Mouse (Mus musculus) kidney, embryonic 15.5 days (tissue): ENCODE data around the gene H2al1a. TPM values are rescaled to one million over a fixed set of nuclear protein-coding genes. Genes with fewer than 3 reads are reported as not detected.
"Not testable (repeated sequence)": the region's sequence is repeated elsewhere in the genome, so short reads cannot be mapped to it uniquely, and the experiment has no call there.

Experiments
- ATAC-seq: fragments of 200-750 bp; cut with Nextera tagmentation; replicated peaks from 2 replicates; pipeline ENCODE4 v1.8.0; 2017; ENCODE audit warnings: moderate TSS enrichment; ENCODE audit not compliant: low FRiP score
- H3K27ac ChIP-seq: fragments of 300-500 bp; sonication (generic); 2 replicates; pipeline ENCODE4 v1.5.1; 2015; ENCODE audit warnings: mild to moderate bottlenecking, inconsistent platforms
- H3K27me3 ChIP-seq: fragments of 300-500 bp; sonication (generic); 2 replicates; pipeline ENCODE4 v1.6.1; 2015; ENCODE audit warnings: inconsistent platforms
- H3K36me3 ChIP-seq: fragments of 300-500 bp; sonication (generic); 2 replicates; pipeline ENCODE4 v1.6.1; 2015; ENCODE audit warnings: inconsistent platforms
- H3K4me1 ChIP-seq: fragments of 300-500 bp; sonication (generic); 2 replicates; pipeline ENCODE4 v1.6.1; 2015; ENCODE audit warnings: inconsistent platforms
- H3K4me2 ChIP-seq: fragments of 300-500 bp; sonication (generic); 2 replicates; pipeline ENCODE4 v1.6.1; 2015; ENCODE audit warnings: moderate library complexity, mild to moderate bottlenecking, inconsistent platforms
- H3K4me3 ChIP-seq: fragments of 300-500 bp; sonication (generic); replicated peaks from 2 replicates; pipeline ENCODE4 v1.5.1; 2015; ENCODE audit warnings: mild to moderate bottlenecking, inconsistent platforms
- H3K9ac ChIP-seq: fragments of 300-500 bp; sonication (generic); 2 replicates; pipeline ENCODE4 v1.6.1; 2015; ENCODE audit warnings: mild to moderate bottlenecking, inconsistent platforms
- H3K9me3 ChIP-seq: fragments of 300-500 bp; sonication (generic); replicated peaks from 2 replicates; pipeline ENCODE4 v1.6.1; 2016; ENCODE audit warnings: inconsistent platforms
- WGBS: fragments of 180-500 bp; shearing (Covaris S2); methylation state at CpG from one replicate; pipeline ENCODE4 v1.1.7; 2015; ENCODE audit warnings: mixed read lengths; 5-methylcytosine and 5-hydroxymethylcytosine counted together
- polyA plus RNA-seq: library from polyadenylated mRNA; unstranded; fragments of >200 nt; fragmentation: Nextera tagmentation; extraction: Ambion mirVana; gene quantifications from 2 replicates; pipeline ENCODE4 v1.2.1, GENCODE M21; 2015

H2al1a gene
- polyA plus RNA-seq, 1 experiment from 2014 or later, result not detected

DNA sequence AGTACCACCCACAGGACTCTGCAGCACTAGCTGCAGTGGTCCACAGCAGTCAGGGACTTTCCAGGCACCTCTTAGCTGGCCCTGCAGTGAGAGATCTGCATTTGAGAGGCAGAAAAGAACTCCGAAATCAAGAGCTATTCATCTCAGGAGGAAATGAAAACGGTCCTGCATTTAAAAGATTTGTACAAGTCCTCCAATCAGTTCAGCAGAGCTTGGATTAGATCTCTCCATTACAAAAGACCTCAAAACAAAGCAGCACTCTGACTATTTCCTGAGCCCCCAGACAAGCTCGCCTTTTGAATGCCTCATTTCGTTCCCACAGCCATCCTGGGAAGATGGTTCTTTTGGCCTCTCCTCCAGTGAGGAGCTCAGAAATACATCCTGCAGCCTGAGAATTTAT, 9.8 kb upstream of the H2al1a start:
- Histone ChIP-seq H3K9me3 (no peaks in the 10 kb centered on the region), H3K4me3 (no peak overlapping the region), H3K4me1 (no peaks in the 10 kb centered on the region), H3K36me3 (no peaks in the 10 kb centered on the region), H3K27ac (no peak overlapping the region), H3K27me3 (peaks cover 41% of the 10 kb centered on the region), H3K9ac (no peak overlapping the region), H3K4me2 (no peak overlapping the region)
- 73% methylated on average over 4 of the region's 4 CpGs for WGBS
- no peak for ATAC-seq

DNA sequence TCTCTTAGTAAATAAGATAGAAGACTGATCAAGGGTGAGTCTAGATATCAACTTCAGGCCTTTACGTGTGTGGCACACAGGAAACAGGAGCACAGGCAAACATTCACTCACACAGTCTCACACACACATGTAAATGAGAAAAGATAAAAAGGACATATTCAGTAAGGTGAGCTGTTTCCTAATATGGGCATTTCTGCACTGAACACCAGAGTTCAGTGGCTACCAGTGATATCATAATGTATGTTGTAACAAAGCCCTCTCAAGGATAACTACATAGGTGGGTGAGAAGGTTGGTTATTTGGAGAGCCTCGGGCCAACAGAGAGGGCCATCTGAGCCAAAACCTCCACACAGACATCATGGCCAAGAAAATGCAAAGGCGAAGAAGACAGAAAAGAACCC, 3.1 kb downstream of the H2al1a start, which contains the start of gene H2al1b:
TSS of gene H2al1b (plus strand) at position 301 of the 400 bp plus-strand sequence.
- not testable (repeated sequence) for H3K4me1 ChIP-seq, ATAC-seq, H3K4me3 ChIP-seq, H3K36me3 ChIP-seq, H3K27ac ChIP-seq, H3K9me3 ChIP-seq, H3K9ac ChIP-seq, H3K4me2 ChIP-seq, H3K27me3 ChIP-seq
- 92% methylated on average over 1 of the region's 3 CpGs for WGBS

DNA sequence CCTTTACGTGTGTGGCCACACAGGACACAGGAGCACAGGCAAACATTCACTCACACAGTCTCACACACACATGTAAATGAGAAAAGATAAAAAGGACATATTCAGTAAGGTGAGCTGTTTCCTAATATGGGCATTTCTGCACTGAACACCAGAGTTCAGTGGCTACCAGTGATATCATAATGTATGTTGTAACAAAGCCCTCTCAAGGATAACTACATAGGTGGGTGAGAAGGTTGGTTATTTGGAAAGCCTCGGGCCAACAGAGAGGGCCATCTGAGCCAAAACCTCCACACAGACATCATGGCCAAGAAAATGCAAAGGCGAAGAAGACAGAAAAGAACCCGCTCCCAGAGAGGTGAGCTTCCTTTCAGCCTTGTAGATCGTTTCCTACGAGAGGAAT, 6.3 kb downstream of the H2al1a start, which contains the start of gene H2al1c:
TSS of gene H2al1c (plus strand) at position 301 of the 400 bp plus-strand sequence.
- not testable (repeated sequence) for H3K27me3 ChIP-seq, H3K9ac ChIP-seq, ATAC-seq, H3K27ac ChIP-seq, H3K4me2 ChIP-seq, H3K4me3 ChIP-seq, H3K9me3 ChIP-seq, H3K4me1 ChIP-seq, H3K36me3 ChIP-seq
- WGBS, result 86% methylated on average over 1 of the region's 6 CpGs

DNA sequence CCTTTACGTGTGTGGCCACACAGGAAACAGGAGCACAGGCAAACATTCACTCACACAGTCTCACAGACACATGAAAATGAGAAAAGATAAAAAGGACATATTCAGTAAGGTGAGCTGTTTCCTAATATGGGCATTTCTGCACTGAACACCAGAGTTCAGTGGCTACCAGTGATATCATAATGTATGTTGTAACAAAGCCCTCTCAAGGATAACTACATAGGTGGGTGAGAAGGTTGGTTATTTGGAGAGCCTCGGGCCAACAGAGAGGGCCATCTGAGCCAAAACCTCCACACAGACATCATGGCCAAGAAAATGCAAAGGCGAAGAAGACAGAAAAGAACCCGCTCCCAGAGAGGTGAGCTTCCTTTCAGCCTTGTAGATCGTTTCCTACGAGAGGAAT, 9.5 kb downstream of the H2al1a start, which contains the start of gene H2al1d:
TSS of gene H2al1d (plus strand) at position 301 of the 400 bp plus-strand sequence.
- not testable (repeated sequence) for H3K4me1 ChIP-seq, H3K27ac ChIP-seq, H3K4me2 ChIP-seq, ATAC-seq, H3K27me3 ChIP-seq, H3K9me3 ChIP-seq, H3K36me3 ChIP-seq, H3K9ac ChIP-seq, H3K4me3 ChIP-seq
- WGBS, result no CpG with 5 or more reads among the region's 6 CpGs

DNA sequence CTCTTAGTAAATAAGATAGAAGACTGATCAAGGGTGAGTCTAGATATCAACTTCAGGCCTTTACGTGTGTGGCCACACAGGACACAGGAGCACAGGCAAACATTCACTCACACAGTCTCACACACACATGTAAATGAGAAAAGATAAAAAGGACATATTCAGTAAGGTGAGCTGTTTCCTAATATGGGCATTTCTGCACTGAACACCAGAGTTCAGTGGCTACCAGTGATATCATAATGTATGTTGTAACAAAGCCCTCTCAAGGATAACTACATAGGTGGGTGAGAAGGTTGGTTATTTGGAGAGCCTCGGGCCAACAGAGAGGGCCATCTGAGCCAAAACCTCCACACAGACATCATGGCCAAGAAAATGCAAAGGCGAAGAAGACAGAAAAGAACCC, 12.6 kb downstream of the H2al1a start, which contains the start of gene H2al1e:
TSS of gene H2al1e (plus strand) at position 301 of the 400 bp plus-strand sequence.
- H3K4me2 ChIP-seq, H3K4me3 ChIP-seq, ATAC-seq, H3K9me3 ChIP-seq, H3K4me1 ChIP-seq, H3K27me3 ChIP-seq, H3K36me3 ChIP-seq, H3K9ac ChIP-seq, H3K27ac ChIP-seq: not testable (repeated sequence)
- no CpG with 5 or more reads among the region's 3 CpGs for WGBS

DNA sequence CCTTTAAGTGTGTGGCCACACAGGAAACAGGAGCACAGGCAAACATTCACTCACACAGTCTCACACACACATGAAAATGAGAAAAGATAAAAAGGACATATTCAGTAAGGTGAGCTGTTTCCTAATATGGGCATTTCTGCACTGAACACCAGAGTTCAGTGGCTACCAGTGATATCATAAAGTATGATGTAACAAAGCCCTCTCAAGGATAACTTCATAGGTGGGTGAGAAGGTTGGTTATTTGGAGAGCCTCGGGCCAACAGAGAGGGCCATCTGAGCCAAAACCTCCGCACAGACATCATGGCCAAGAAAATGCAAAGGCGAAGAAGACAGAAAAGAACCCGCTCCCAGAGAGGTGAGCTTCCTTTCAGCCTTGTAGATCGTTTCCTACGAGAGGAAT, 15.8 kb downstream of the H2al1a start, which contains the start of gene H2al1f:
TSS of gene H2al1f (plus strand) at position 301 of the 400 bp plus-strand sequence.
- not testable (repeated sequence) for H3K27me3 ChIP-seq, H3K36me3 ChIP-seq, H3K4me2 ChIP-seq, ATAC-seq, H3K4me3 ChIP-seq, H3K27ac ChIP-seq, H3K4me1 ChIP-seq, H3K9me3 ChIP-seq, H3K9ac ChIP-seq
- WGBS, result no CpG with 5 or more reads among the region's 6 CpGs

DNA sequence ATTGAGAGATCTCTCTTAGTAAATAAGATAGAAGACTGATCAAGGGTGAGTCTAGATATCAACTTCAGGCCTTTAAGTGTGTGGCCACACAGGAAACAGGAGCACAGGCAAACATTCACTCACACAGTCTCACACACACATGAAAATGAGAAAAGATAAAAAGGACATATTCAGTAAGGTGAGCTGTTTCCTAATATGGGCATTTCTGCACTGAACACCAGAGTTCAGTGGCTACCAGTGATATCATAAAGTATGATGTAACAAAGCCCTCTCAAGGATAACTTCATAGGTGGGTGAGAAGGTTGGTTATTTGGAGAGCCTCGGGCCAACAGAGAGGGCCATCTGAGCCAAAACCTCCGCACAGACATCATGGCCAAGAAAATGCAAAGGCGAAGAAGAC, 18.9 kb downstream of the H2al1a start, which contains the start of gene H2al1g:
TSS of gene H2al1g (plus strand) at position 301 of the 400 bp plus-strand sequence.
- H3K9me3 ChIP-seq, H3K4me1 ChIP-seq, ATAC-seq, H3K36me3 ChIP-seq, H3K27ac ChIP-seq, H3K4me2 ChIP-seq, H3K4me3 ChIP-seq, H3K9ac ChIP-seq, H3K27me3 ChIP-seq: not testable (repeated sequence)
- no CpG with 5 or more reads among the region's 3 CpGs for WGBS

DNA sequence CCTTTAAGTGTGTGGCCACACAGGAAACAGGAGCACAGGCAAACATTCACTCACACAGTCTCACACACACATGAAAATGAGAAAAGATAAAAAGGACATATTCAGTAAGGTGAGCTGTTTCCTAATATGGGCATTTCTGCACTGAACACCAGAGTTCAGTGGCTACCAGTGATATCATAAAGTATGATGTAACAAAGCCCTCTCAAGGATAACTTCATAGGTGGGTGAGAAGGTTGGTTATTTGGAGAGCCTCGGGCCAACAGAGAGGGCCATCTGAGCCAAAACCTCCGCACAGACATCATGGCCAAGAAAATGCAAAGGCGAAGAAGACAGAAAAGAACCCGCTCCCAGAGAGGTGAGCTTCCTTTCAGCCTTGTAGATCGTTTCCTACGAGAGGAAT, 22.1 kb downstream of the H2al1a start, which contains the start of gene H2al1h:
TSS of gene H2al1h (plus strand) at position 301 of the 400 bp plus-strand sequence.
- H3K4me1 ChIP-seq, H3K9ac ChIP-seq, H3K9me3 ChIP-seq, H3K27me3 ChIP-seq, H3K4me3 ChIP-seq, H3K27ac ChIP-seq, H3K4me2 ChIP-seq, ATAC-seq, H3K36me3 ChIP-seq: not testable (repeated sequence)
- WGBS, result no CpG with 5 or more reads among the region's 6 CpGs

DNA sequence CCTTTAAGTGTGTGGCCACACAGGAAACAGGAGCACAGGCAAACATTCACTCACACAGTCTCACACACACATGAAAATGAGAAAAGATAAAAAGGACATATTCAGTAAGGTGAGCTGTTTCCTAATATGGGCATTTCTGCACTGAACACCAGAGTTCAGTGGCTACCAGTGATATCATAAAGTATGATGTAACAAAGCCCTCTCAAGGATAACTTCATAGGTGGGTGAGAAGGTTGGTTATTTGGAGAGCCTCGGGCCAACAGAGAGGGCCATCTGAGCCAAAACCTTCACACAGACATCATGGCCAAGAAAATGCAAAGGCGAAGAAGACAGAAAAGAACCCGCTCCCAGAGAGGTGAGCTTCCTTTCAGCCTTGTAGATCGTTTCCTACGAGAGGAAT, 25.3 kb downstream of the H2al1a start, which contains the start of gene H2al1i:
TSS of gene H2al1i (plus strand) at position 301 of the 400 bp plus-strand sequence.
- H3K4me2 ChIP-seq, H3K27me3 ChIP-seq, ATAC-seq, H3K9ac ChIP-seq, H3K27ac ChIP-seq, H3K4me3 ChIP-seq, H3K9me3 ChIP-seq, H3K36me3 ChIP-seq, H3K4me1 ChIP-seq: not testable (repeated sequence)
- WGBS, result 60% methylated on average over 1 of the region's 5 CpGs

DNA sequence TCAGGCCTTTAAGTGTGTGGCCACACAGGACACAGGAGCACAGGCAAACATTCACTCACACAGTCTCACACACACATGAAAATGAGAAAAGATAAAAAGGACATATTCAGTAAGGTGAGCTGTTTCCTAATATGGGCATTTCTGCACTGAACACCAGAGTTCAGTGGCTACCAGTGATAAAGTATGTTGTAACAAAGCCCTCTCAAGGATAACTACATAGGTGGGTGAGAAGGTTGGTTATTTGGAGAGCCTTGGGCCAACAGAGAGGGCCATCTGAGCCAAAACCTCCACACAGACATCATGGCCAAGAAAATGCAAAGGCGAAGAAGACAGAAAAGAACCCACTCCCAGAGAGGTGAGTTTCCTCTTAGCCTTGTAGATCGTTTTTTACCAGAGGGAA, 28.5 kb downstream of the H2al1a start, which contains the start of gene H2al1j:
TSS of gene H2al1j (plus strand) at position 301 of the 400 bp plus-strand sequence.
- H3K27me3 ChIP-seq, ATAC-seq, H3K27ac ChIP-seq, H3K4me2 ChIP-seq, H3K9ac ChIP-seq, H3K9me3 ChIP-seq, H3K4me1 ChIP-seq, H3K36me3 ChIP-seq, H3K4me3 ChIP-seq: not testable (repeated sequence)
- 98% methylated on average over 2 of the region's 2 CpGs for WGBS

DNA sequence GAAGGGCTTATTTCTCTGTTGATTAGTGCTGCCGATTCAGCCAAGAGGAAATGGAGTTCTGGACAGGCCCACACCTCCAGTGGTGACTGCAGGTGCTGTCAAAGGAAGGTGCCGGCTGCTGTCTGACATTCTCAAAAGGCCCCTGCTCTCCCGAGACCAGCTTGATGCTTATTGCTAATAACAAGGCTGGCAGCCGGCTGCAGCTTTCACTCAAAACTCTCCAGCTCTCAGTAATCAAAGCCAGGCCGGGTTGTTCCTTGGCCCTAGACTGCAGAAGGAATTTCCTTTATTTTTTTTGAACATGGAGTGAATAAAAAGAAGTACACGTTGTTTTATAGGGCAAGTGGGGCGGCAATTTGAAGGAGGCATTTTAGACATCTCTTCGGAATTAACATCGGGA, 46.7 kb downstream of the H2al1a start:
- Histone ChIP-seq H3K4me3 (no peak overlapping the region), H3K27ac (no peak overlapping the region), H3K4me1 (no peaks in the 10 kb centered on the region), H3K27me3 (peaks cover 22% of the 10 kb centered on the region), H3K36me3 (no peaks in the 10 kb centered on the region), H3K9me3 (no peaks in the 10 kb centered on the region), H3K9ac (no peak overlapping the region), H3K4me2 (no peak overlapping the region)
- ATAC-seq, result no peak
- WGBS, result 73% methylated on average over 9 of the region's 9 CpGs

DNA sequence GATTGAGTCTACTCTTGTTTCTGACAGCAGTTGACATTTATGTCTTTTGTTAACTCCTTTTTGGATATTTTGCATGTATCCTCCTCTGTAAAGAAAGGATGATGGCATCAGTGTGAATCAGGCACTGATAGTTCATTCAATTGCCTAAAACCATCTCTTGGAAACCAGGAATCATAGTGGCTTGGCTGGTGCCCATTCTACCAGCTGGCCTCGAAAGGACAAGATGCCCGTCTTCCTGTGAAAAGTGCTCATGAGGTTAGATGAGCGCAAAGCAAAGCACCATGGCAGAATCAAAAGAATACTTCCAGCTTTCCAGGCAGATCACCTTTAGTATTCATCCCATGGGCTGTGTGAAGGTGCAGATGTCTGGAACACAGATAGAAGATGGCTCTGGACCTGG, 47.7 kb downstream of the H2al1a start:
- Histone ChIP-seq H3K27ac (no peak overlapping the region), H3K27me3 (peaks cover 25% of the 10 kb centered on the region), H3K36me3 (no peaks in the 10 kb centered on the region), H3K4me3 (no peak overlapping the region), H3K4me2 (no peak overlapping the region), H3K4me1 (no peaks in the 10 kb centered on the region), H3K9ac (no peak overlapping the region), H3K9me3 (no peaks in the 10 kb centered on the region)
- ATAC-seq, result no peak
- WGBS, result 88% methylated on average over 3 of the region's 3 CpGs
